Mouse (Mus musculus): Measurements from ENCODE around the gene Tmem132c.
"Not testable (repeated sequence)": the region's sequence is repeated elsewhere in the genome, so short reads cannot be mapped to it uniquely, and the experiment has no call there.

Tmem132c gene

DNA sequence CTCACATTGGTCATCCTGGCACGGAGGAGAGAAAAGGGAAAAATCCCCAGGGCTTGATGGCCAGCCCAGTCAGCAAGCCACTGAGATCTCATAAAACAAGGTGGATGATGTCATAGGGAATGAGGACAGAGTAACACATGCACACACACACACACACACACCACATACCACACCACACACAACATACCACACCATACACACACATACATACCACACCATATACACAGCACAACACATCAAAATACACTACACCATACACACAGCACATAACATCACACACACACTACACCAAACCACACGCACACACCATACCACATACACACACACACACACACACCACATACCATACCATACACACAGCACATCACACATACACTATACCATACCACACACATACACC, 104.8 kb downstream of the Tmem132c start:
- DNase-seq (ENCODE audit: low spot score): no peak

GRCm38 (mm10) chr5:127347053-127347748, 105.6 kb downstream of the Tmem132c start:
- DNase-seq (ENCODE audit: low spot score): no peak

GRCm38 (mm10) chr5:127349221-127350065, 107.8 kb downstream of the Tmem132c start:
- DNase-seq (ENCODE audit: low spot score): no peak

DNA sequence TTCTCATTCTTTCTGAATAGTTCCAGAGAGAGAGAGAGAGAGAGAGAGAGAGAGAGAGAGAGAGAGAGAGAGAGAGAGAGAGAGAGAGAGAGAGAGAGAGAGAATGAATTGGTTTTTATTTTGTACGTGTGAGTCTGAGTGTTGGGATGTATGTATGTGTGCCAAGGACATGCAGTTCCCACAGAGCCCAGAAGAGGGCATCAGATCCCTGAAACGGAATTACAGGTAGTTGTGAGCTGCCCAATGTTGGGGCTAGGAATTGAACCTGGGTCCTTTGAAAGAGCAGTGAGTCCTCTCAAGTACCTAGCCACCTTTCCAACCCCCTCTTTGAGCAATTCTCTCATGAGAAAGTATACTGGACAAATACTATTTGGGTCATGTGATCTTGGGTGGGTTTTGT, 111.4 kb downstream of the Tmem132c start:
- no peak for DNase-seq (ENCODE audit: low spot score)

- DNase-seq (ENCODE audit: low spot score): no peak
Measured at GRCm38 (mm10) chr5:127355836-127356235, 114.2 kb downstream of the Tmem132c start.

- DNase-seq (ENCODE audit: low spot score): not testable (repeated sequence)
Measured at GRCm38 (mm10) chr5:127357878-127358277, 116.3 kb downstream of the Tmem132c start.

DNA sequence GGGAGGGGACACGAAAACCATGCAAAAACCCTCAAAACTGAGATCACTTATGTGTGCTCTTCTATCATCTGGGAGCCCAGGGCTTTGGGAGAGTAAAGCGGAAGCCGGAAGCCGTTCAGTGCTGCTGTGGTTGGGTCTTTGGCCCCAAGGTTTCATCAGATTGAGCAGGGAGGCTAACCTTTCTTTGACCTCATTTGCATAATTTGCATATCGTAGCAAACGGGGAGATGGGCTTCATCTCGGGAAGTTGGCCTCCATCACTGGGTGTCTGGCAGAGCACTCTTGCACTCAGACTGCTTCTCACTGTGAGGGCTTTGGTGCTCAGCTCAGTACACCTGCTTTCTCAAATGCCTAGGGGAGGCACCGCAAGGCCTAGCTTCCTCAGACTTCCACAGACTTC, 119.5 kb downstream of the Tmem132c start:
- DNase-seq (ENCODE audit: low spot score): no peak

- no peak for DNase-seq (ENCODE audit: low spot score)
Measured at GRCm38 (mm10) chr5:127365061-127365460, 123.5 kb downstream of the Tmem132c start.

GRCm38 (mm10) chr5:127368191-127368590, 126.6 kb downstream of the Tmem132c start:
- no peak for DNase-seq (ENCODE audit: low spot score)

DNA sequence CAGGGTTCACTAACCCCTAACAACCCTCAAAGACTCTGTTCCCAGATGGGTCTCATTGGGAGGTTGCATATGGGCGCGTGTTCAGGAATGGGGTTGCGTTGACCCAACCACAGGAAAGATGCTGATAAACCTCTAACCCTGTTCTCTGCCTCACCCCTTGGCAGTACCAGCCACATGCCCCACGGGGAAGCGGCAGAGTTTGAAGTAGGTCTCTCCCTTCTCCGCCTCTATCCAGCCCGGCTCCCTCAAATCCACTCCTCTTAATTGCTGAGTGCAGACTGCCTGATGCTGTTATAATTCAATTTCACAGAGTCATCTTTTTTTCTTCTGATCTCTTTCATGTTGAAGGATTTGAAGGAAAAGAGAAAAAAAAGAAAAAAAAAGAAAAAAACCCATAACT, 128.2 kb downstream of the Tmem132c start:
- DNase-seq (ENCODE audit: low spot score): no peak

- DNase-seq (ENCODE audit: low spot score): peak; percentile 3
Measured at GRCm38 (mm10) chr5:127370503-127370902, 128.9 kb downstream of the Tmem132c start.

GRCm38 (mm10) chr5:127374251-127374650, 132.6 kb downstream of the Tmem132c start:
- no peak for DNase-seq (ENCODE audit: low spot score)

DNA sequence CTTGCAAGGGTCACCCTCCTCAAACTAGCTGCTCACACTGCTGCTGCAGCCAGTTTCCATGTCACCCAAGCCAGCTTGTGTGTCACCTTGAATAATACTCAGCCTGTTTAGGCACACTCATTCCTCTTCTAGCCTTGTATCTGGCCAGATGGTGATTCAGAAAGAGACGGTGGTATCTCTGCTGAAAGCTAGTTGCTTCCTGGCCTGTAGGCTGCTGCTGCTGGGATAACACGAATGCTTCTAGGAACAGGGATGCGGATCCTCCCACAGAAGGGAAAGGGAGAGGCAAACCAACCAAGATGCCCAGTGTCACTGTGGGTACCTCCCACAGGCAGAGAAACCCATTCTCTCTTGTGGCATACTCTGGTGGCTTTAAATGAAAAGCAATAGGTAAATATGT, 134.0 kb downstream of the Tmem132c start:
- DNase-seq (ENCODE audit: low spot score): no peak

DNA sequence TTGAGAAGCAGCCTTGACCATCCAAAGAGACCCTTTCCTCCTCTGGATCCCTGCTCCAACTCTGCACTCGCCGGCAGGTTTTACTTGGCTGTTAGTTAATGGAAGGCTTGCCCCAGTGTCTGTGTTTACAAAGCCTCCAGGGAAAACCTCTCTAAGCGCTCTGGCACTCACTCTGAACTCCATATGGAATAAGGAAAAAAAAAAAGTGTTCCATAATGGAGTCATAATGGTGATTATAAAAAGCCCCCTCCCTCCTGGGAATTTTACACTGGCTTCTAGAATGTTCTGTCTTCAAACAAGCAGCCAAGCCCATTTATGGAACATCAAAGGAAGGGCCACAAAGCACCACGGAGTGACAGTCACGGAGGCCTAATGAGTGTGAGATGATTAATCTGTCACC, 136.9 kb downstream of the Tmem132c start:
- DNase-seq (ENCODE audit: low spot score): no peak

DNA sequence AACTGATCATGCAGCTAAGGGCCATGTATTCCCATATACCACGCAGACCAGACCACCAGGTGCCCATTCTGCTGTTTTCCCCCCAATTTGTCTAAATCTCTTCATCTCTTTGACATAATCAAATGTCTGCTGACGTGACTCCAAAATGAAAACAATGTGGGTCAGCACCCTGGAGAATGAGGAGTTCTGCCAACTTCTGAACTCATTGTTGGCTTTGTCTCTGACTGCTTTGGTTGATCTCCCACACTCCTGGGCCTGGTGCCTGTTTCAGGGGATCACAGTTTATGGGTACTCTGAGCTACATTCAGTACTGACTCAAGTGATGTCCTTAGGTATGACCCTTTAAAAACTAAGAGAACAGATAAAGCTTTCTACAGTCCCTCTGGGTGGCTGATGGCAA, 137.7 kb downstream of the Tmem132c start:
- DNase-seq (ENCODE audit: low spot score): no peak

DNA sequence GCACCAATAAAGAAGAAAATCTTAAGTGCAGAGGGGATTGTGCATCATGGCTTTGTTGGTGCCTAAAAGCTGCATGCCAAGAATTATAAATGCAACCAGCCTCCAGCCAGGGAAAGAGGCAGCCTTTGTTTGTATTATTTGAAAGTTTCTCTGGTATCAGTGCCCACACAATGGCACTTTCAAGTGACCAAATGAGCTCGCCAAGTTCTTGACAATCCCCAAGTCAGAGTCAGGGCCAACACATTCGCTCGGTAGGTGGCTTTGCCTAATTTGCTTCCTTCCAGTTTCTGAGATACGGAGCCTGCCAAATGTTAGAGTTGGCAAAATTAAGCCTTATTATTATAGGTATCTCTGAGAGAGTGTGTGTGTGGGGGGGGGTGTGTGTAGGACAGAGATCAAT, 139.6 kb downstream of the Tmem132c start:
- DNase-seq (ENCODE audit: low spot score): no peak

DNA sequence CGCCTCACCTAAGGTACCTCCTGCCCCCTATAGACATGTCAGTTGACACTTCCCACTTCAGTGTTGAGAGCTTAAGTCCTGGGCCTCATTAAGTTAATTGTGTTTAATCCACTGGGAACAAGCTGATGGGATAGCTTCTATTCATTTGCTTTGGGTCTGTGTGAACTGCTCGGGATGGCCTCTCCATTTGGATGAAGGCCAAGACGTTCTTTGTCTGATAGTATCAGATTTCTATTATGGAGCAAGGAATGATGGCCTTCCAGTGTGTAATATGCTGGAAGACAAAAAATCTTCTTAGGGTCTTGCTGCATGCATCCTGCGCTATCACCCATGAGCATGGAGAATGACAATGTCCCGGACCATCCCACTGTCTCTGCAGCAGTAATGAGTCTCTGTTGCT, 141.0 kb downstream of the Tmem132c start:
- no peak for DNase-seq (ENCODE audit: low spot score)

GRCm38 (mm10) chr5:127391187-127391586, 149.6 kb downstream of the Tmem132c start:
- no peak for DNase-seq (ENCODE audit: low spot score)

DNA sequence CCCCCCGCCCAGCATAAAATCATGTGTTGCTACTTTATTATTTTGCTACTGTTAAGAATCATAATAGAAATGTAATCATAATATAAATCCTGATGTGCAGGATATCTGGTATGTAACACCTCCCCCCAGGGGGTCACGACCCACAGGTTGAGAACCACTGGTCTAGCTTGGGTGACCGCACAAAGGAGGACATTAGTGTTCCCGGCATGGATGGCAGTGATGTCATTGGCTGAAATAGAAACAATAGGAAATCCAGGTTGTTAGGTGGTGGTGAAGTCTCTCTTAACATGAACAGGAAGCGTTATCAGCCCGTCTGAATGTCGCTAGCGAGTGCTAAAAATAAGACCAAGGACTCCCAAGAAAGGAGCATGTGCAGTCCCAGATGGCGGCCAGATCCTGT, 155.3 kb downstream of the Tmem132c start:
- DNase-seq (ENCODE audit: low spot score): no peak

- no peak for DNase-seq (ENCODE audit: low spot score)
Measured at GRCm38 (mm10) chr5:127398010-127398409, 156.4 kb downstream of the Tmem132c start.

DNA sequence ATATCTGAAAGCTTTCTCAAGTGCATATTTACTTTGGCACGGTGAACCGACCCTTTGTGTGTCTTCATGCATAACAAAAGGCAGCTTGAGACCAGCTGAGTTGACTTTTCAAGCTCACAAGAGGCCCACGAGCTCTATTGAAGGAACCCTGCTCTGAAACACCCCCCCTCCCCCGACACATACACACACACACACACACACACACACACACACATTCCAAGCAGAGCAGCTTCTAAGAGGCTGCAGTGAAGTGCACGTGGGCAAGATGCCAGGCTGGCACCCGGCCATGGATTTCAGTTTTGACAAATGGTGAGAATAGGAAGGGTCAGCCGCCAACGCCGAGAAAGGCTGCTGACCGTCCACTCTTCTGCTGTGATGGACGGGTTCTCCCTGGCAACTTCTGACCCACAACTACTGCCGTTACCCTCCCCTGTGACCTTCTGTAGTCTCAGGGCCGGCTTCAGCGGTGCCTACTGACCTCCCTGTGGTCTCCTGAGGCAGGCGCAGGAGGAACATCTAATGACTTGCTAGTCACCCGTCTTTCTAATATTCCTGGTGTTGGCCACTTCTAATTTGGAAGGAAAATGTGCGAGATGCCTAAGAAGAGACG, 163.9 kb downstream of the Tmem132c start:
- peak; percentile 34 for DNase-seq (ENCODE audit: low spot score)

DNA sequence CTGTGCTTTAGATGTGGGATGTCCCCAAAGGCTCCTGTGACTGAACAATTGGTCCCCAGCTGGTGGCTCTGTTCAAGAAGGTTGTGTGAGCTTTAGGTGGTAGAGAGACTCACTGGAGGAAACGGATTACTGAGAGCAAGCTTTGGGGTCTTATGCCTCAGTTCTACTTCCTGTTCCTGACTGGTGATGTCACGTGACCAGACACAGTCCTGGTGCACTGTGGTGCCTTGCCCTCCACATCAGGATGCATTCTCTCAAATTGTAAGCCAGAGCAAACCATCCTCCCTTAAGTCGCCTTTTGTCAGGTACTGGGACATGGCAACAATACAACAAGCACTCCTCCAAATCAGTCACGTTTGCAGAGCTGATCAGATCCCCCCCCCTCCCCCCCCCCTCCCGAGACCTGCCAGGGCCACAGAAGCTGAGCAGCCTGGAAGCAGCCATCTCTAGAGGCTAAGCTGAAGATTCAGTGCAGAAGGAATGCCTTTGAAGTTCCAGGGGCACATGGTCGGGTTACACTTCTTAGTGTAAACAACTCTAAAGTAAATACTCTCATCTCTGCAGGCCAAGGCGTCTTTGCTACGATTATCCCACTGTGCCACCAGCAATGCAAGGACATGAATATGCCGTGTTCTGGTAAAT, 164.5 kb downstream of the Tmem132c start:
- peak; percentile 54 for DNase-seq (ENCODE audit: low spot score)

- no peak for DNase-seq (ENCODE audit: low spot score)
Measured at GRCm38 (mm10) chr5:127416536-127416935, 174.9 kb downstream of the Tmem132c start.

All from yolk sac, embryonic 10.5 days (tissue).